Mouse (Mus musculus) bone marrow macrophage, adult 2 months (primary cell): Measurements from ENCODE around the gene Krtap1-3.

Experiments used
- CTCF ChIP-seq: IDR thresholded peaks from 2 replicates; pipeline ENCODE4 v1.5.1; 2012; ENCODE audit warnings: low read depth, mild to moderate bottlenecking, low read length, moderate library complexity
- POLR2A ChIP-seq: IDR thresholded peaks from 2 replicates; pipeline ENCODE4 v1.6.1; 2012; ENCODE audit warnings: mild to moderate bottlenecking, low read depth, low read length, borderline replicate concordance

DNA sequence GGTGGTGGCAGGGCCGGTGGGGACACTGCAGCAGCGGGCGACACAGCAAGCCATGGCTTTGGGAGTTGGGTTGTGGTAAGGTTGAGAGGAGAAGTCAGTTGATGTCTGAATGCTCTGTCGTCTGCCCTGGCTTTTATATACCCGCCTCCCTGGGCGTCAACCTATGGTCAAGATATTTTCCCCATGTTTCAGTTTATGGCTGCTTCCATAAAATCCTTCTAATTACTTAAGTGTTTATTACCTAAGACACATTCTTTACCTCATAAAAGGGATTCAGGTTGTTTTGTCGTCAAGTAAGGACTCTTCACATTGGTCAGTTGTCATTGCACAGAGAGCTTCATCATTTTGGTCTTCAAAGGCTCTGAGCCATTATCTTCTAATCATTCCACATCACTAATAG lies 24.6 kb downstream of the Krtap1-3 start, which contains the start of gene Krtap3-1:
- TF ChIP-seq CTCF, result no peak
- no peak for TF ChIP-seq POLR2A
